Mouse (Mus musculus) frontal cortex, postnatal 10 days (tissue): ENCODE results near the gene Kif28.
"Not testable (repeated sequence)": the region's sequence is repeated elsewhere in the genome, so short reads cannot be mapped to it uniquely, and the experiment has no call there.

ENCODE experiments used
- DNase-seq, 2 experiments: peaks; one replicate each; pipeline ENCODE4 v3.0.0; 2022; ENCODE audit warnings: low spot score in 2 of 2, mixed read lengths in 1 of 2

Kif28 gene

GRCm38 (mm10) chr1:179704150-179704549 is 40.9 kb downstream of the Kif28 start:
- DNase-seq: no peak

DNA sequence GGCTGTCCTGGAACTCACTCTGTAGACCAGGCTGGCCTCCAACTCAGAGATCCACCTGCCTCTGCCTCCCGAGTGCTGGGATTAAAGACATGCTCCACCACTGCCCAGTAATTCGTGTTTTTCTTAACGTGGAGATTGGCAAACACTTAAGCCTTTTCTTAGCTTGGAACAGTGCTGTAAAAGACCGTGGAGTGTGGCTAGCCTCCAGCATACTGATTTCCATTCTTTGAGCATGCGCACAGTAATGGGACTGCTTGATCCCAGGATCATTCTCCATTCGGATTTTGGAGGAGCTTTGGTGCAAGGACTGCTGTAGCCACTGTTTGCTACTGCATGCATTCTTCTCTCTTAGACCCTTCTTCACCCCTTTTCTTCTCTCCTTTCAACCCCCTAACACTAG is 55.6 kb downstream of the Kif28 start:
- no peak for DNase-seq

GRCm38 (mm10) chr1:179688914-179689313 is 56.2 kb downstream of the Kif28 start:
- no peak for DNase-seq

- DNase-seq: no peak
Measured at GRCm38 (mm10) chr1:179688415-179688814, 56.7 kb downstream of the Kif28 start.

DNA sequence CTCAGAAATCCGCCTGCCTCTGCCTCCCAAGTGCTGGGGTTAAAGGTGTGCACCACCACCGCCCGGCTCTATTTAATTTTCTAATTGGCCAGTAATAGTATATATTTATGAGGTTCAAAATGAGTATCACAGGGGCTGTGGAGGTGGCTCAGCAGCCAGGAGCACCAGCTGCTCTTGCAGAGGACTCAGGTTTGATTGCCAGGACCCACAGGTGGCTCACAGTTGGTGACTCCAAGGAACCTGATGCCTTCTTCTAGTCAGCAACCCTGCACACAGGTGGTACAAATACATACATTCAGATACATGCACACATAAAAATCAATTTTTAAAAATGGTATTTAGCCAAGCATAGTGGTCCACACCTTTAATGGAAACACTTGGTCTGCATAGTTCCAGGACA is 57.1 kb downstream of the Kif28 start:
- DNase-seq: no peak

- DNase-seq: no peak
Measured at GRCm38 (mm10) chr1:179687305-179687704, 57.8 kb downstream of the Kif28 start.

- DNase-seq: no peak
Measured at GRCm38 (mm10) chr1:179686781-179687180, 58.3 kb downstream of the Kif28 start.

DNA sequence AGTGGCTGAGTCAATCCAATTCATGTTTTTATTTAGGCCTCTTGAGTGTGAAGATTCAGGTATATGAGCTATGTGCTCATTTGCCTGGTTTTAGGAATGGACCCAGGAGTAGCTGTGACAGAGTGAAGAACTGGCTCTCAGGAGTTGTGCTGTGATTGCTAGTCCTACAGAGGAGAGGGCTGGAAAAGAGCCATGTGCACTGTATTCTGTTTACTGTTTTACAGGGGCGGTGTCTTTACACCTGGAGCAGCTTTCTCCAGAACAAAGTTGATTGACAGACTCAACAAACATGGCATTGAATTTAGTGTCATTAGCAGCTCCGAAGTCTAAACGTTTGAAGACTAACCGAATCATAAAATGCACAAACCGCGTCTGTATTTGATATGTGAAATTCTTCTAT is 58.7 kb downstream of the Kif28 start:
- DNase-seq: no peak

DNA sequence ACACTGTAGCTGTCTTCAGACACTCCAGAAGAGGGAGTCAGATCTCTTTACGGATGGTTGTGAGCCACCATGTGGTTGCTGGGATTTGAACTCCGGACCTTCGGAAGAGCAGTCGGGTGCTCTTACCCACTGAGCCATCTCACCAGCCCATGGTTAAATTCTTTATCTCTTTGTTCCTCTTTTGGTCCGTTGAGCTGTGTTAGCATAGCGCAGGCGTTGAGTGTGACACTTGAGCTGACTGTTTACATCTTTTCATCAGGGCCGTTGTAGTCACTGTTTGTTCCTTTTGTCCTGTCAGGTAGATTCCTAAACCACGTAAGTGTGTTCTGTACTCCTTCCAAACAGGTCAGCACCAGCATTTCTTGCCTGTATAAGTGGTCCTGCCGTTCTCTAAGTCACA is 62.3 kb downstream of the Kif28 start:
- DNase-seq: not testable (repeated sequence)

GRCm38 (mm10) chr1:179679326-179679725 is 65.7 kb downstream of the Kif28 start:
- no peak for DNase-seq

DNA sequence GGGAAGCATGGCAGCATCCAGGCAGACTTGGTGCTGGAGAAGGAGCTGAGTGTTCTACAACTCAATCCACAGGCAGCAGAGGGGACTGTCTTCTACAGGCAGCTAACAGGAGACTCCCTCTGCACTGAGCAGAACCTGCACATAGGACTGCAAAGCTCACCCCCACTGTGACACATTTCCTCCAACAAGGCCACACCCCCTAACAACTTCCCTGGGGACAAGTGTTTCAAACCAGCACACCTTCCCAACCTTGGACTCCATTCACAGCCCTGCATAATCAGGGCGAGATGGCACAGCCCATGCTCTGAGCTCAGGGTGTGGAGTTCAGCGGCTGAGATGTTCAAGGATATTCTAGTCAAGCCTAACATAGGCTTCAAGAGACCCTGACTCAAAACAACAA is 68.0 kb downstream of the Kif28 start:
- DNase-seq: no peak

GRCm38 (mm10) chr1:179674355-179674754 is 70.7 kb downstream of the Kif28 start:
- DNase-seq: no peak

DNA sequence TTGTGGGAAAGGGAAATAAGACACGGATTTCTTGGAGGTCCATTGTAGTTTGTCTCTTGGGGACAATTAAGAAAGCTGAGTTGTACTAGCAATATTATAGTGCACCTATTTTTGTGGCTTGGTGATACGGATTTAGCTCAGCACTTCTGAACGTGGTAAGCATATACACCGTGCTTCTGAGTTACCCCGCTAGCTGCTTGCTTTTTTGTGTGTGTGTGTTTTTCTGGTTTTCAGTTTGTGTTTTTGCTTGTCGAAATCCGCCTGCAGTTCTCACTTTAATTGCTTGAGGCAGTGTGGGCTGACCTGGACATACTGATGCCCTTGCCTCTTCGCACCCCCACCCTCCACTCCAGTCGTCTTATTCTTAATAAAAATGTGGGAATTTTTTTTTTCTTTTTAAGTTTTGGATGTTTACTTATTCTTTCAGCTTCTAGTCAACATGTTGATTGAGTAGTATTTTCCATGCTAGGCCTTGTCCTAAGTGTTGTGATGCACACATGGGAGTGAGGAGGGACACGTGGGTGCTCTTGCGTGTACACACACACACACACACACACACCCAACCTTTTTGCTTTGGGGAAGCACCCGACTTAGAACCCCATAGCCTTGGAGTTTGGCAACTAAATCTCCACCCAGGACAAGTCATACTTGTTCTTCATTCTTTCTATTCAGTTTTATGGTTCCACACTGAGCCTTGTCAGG is 76.1 kb downstream of the Kif28 start:
- DNase-seq: no peak

GRCm38 (mm10) chr1:179668013-179668805 is 76.9 kb downstream of the Kif28 start, which contains the start of gene Sccpdh:
TSS of gene Sccpdh (plus strand) at chr1:179668210.
- DNase-seq: peak; percentile 67 to 82

DNA sequence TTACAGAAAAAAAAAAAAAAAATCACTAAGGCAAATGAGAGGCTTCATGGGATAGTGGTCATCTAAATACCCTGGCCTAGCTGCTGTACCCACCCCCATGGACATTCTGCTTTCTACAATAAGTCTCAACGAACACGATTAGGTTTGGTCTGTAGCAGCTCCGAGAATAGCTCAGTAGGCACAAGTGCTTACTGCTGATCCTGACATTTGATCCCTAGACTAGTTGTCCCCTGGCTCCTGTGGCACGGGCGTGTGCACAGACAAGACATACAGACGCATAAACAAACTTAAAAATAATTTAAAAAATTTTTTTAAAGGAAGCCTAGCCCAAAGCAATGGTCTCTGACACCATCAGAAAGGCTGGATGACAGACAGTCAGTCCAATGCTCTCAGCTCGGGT is 77.6 kb downstream of the Kif28 start:
- no peak for DNase-seq

GRCm38 (mm10) chr1:179666971-179667370 is 78.1 kb downstream of the Kif28 start:
- no peak for DNase-seq

DNA sequence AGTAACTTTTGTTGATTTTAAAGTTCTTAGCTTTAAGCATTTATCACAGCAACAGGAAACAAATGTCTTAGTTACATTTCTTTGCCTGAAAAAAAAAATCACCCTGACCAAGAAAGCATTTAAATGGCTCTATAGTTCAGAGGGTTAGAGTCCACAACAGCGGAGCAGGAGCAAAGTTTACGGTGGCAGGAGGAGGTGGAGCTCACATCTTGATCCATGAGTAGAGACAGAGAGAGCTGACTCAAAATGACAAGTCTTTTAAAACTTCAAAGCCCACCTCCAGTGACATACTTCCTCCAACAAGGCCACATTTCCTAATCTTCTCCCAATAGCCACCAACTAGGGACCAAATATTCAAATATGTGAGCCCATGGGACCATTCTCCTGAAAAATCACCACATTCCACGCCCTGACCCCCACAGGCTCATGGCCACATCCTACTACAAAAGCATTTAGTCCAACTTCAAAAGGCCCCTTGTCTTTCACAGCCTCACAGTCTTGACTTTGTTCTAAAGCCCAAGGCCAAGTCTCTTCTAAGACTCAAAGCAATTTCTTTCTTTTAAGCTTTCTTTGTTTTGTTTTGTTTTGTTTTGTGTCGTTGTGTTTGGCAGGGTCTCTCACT is 80.7 kb downstream of the Kif28 start:
- no peak for DNase-seq

DNA sequence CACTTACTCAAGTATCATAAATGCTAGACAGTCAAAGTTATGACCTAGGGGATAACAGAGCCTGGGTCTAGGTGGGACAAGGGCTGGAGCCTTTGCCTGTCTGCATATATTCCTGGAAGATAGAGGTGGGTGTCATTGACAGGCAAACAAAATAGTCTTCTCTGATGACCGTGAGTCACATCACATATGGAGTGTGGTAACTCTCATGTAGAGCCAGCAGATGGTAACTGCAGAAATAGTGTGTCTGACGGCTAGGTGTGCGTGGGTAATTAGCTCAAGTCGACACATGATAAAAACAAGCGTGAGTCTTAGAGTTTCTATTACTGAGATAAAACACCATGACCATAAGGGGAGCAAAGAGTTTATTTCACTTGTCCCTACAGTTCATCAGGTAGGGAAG is 82.0 kb downstream of the Kif28 start:
- no peak for DNase-seq

DNA sequence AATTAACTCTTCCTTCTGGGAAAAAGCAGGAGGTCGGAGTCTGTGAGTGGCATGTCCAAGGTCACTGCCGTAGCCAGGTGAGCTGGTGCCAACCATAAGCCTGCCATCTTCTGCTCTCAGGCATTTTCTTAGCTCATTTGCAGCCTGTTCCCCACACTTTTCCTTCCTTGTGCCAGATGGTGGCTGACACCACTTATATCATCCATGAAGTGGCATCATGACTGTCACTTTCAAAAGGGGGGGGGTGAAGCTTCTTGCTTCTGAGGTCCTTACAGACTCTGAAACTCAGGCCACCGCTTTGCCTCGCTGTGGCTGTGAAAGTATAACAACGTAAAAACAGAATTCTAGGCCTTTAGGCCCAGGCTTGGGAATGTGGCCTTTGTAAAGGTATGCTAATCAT is 93.8 kb downstream of the Kif28 start:
- DNase-seq: no peak

DNA sequence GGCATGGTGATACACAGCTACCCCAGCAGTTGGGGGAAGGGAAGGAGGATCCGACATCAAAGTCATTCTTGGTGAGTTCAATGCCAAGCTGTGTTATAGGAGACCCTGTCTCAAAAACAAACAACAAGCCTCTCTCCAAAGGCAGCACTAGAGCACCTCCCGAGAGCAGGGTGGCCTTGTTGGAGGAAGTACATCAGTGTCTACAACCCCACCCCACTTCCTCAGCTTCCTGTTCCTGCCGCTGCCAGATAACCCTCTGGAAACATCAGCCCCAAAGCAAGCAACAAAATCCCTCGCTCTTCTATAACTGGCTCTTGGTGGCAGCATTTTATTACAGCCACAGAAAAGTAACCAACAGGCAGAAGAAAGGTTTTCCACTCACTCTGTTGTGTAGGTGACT is 94.8 kb downstream of the Kif28 start:
- no peak for DNase-seq

DNA sequence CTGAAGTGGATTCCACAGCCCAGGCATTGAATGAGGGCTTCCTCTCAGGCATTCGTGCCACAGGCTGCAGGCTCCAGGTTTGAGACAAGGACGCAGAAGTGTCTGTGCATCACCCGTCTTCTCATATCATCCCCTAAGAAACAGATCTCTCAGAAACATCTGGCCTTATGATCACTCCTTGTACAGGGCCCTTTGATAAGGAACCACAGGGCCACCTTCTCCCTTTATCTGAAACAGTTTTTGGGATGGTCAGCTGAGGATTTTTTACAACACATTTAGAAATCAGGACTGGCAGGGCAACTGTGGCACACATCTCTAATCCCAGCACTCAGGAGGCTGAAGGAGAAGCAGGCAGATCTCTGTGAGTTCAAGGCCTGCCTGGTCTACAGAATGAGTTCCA is 95.7 kb downstream of the Kif28 start:
- peak in 1 of 2 experiments; percentile 1 for DNase-seq

- not testable (repeated sequence) for DNase-seq
Measured at GRCm38 (mm10) chr1:179648678-179649077, 96.4 kb downstream of the Kif28 start.

DNA sequence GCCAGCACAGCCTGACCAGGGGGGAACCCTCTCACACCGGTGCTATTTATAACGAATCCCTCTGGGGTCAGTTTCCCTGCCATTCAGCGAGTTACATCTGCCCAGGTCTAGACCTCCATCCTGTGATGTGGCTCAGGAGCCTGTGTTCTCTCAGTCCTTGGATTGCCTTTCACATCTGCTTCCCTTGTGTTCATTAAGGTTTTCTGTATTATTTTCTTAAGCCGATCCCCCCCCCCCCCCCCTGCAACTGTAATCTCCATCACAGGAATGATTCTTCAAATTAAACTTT is 99.1 kb downstream of the Kif28 start:
- DNase-seq: peak in 1 of 2 experiments; percentile 2
